Mouse (Mus musculus) thymus, postnatal 14 days (tissue): ENCODE measurements around the gene Mcm2.

Experiments used
- DNase-seq: peaks from one replicate; pipeline ENCODE4 v3.0.0; 2021

The Mcm2 gene

GRCm38 (mm10) chr6:88898534-88899048 lies at the start of gene Mcm2:
Gene Mcm2, minus strand, starts transcription at chr6:88898780.
- DNase-seq: peak; percentile 99

- no peak for DNase-seq
Observed at GRCm38 (mm10) chr6:88947771-88948170, 49.2 kb upstream of the Mcm2 start.

GRCm38 (mm10) chr6:88946442-88946841 lies 47.9 kb upstream of the Mcm2 start:
- DNase-seq: no peak

GRCm38 (mm10) chr6:88943666-88944065 lies 45.1 kb upstream of the Mcm2 start:
- no peak for DNase-seq

GRCm38 (mm10) chr6:88942595-88942994 lies 44.0 kb upstream of the Mcm2 start:
- no peak for DNase-seq

GRCm38 (mm10) chr6:88941628-88942027 lies 43.0 kb upstream of the Mcm2 start:
- no peak for DNase-seq

- DNase-seq: no peak
Observed at GRCm38 (mm10) chr6:88940090-88940916, 41.7 kb upstream of the Mcm2 start.

GRCm38 (mm10) chr6:88939281-88940089 lies 40.9 kb upstream of the Mcm2 start:
- DNase-seq: peak; percentile 82

GRCm38 (mm10) chr6:88938664-88939055 lies 40.1 kb upstream of the Mcm2 start:
- no peak for DNase-seq

GRCm38 (mm10) chr6:88937971-88938663 lies 39.5 kb upstream of the Mcm2 start:
- peak; percentile 74 for DNase-seq

- no peak for DNase-seq
Observed at GRCm38 (mm10) chr6:88937214-88937549, 38.6 kb upstream of the Mcm2 start.

- DNase-seq: peak; percentile 36
Observed at GRCm38 (mm10) chr6:88936342-88937213, 38.0 kb upstream of the Mcm2 start.

GRCm38 (mm10) chr6:88935735-88936276 lies 37.2 kb upstream of the Mcm2 start:
- DNase-seq: peak; percentile 75

- no peak for DNase-seq
Observed at GRCm38 (mm10) chr6:88934816-88935215, 36.2 kb upstream of the Mcm2 start.

GRCm38 (mm10) chr6:88934132-88934531 lies 35.6 kb upstream of the Mcm2 start:
- DNase-seq: no peak

GRCm38 (mm10) chr6:88931449-88931848 lies 32.9 kb upstream of the Mcm2 start:
- no peak for DNase-seq

GRCm38 (mm10) chr6:88930049-88930448 lies 31.5 kb upstream of the Mcm2 start:
- no peak for DNase-seq

- no peak for DNase-seq
Observed at GRCm38 (mm10) chr6:88929451-88929850, 30.9 kb upstream of the Mcm2 start.

GRCm38 (mm10) chr6:88928576-88928975 lies 30.0 kb upstream of the Mcm2 start:
- DNase-seq: no peak

- DNase-seq: no peak
Observed at GRCm38 (mm10) chr6:88928026-88928425, 29.4 kb upstream of the Mcm2 start.

- peak; percentile 88 for DNase-seq
Observed at GRCm38 (mm10) chr6:88927595-88927994, 29.0 kb upstream of the Mcm2 start.

GRCm38 (mm10) chr6:88926870-88927269 lies 28.3 kb upstream of the Mcm2 start:
- DNase-seq: peak; percentile 69
